17 mouse cellular contexts compared by ENCODE assay signal in genomic region chr3:141884190-141884589, GRCm38 (mm10).
DNase-seq lines count a peak whose midpoint lies in the region; TF ChIP-seq lines count a peak whose summit lies in the region.
"Had no signal": no experiment of that assay in that cellular context is flagged by ENCODE, and none has a peak within 500 bp of the region (broad histone marks: within the 10 kb centered on the region; RNA-seq: fewer than 3 reads in every experiment).

No protein-coding gene starts in this region.

- H3K79me2 ChIP-seq in CH12.LX (replicated peaks; ENCODE audit: control insufficient read depth, extremely low read depth, insufficient read depth, poor library complexity, severe bottlenecking): no peaks in the 10 kb centered on the region

- DNase-seq in CH12.LX (ENCODE audit: extremely low read depth) (no peak), ES-E14 (ENCODE audit: low read depth, low spot score) (no peak)
- no peak for DNase-seq in thymus, postnatal 36 days
- no peak for DNase-seq in left cerebral cortex, postnatal 10 days (ENCODE audit: extremely low spot score in 1 of 2, low spot score in 2 of 2)
- DNase-seq: adrenal gland, adult 2 months; adrenal gland, adult 8-10 months; adrenal gland, postnatal 10 days; adrenal gland, postnatal 14 days; adrenal gland, postnatal 25 days; adrenal gland, postnatal 36 days; B cell, adult 2 months; cerebellum, adult 11 months; cerebellum, adult 11-12 months; cerebellum, adult 18-20 months; cerebellum, adult 2 months; cerebellum, adult 8-10 months had no signal

- intact Hi-C loops in left cerebral cortex, postnatal 10 days (cut with DNase I): no loop called here

- no peak for TF ChIP-seq EP300 in CH12.LX (IDR thresholded peaks at IDR 0.05; ENCODE audit: low read length)

- H3K4me1 ChIP-seq in CH12.LX (ENCODE audit: control insufficient read depth in 1 of 2, insufficient read depth in 2 of 2): 0 out of 4 replicates have a peak, but pooled peaks cover 0 to 2% of the 10 kb centered on the region in 2 experiments
- H3K4me1 ChIP-seq in ES-E14 (ENCODE audit: control insufficient read depth in 2 of 2, insufficient read depth in 2 of 2, low read length in 2 of 2, poor library complexity in 1 of 2): no peaks in the 10 kb centered on the region

- H3K27me3 ChIP-seq in CH12.LX (replicated peaks): no peaks in the 10 kb centered on the region

- TF ChIP-seq POLR2A in CH12.LX (IDR thresholded peaks at IDR 0.05; ENCODE audit: low read depth, low read length): no peak

- no peak overlapping the region for H3K9ac ChIP-seq in CH12.LX (ENCODE audit: insufficient read depth, low read depth)
- H3K9ac ChIP-seq in ES-E14 (ENCODE audit: insufficient read depth, low read depth, low read length, poor library complexity, severe bottlenecking): no peak overlapping the region

- H3K27ac ChIP-seq in CH12.LX (ENCODE audit: insufficient read depth, low read depth) (no peak overlapping the region), ES-E14 (ENCODE audit: insufficient read depth, low read depth, low read length, poor library complexity, severe bottlenecking) (no peak overlapping the region)

- H3K36me3 ChIP-seq in CH12.LX (replicated peaks in 1 of 2; ENCODE audit: control insufficient read depth in 1 of 2, insufficient read depth in 1 of 2, low read length in 1 of 2) (no peaks in the 10 kb centered on the region), ES-E14 (ENCODE audit: control insufficient read depth, insufficient read depth, low read length, poor library complexity, severe bottlenecking) (no peaks in the 10 kb centered on the region)
- H3K36me3 ChIP-seq: G1E had no signal

- in situ Hi-C loops in CH12.LX (cut with MboI; ENCODE audit: low pct_ligation_motif_present, low pct_unique_long_range_greater_than_20kb, low sequenced_read_pairs): loop anchor here (10.0 kb wide), 1 partner anchor 591 kb away; no protein-coding TSS in a partner anchor
- in situ Hi-C loops in ES-E14 (cut with MboI; ENCODE audit: low sequenced_read_pairs in 2 of 2, unreplicated experiment in 2 of 2): no loop called here

- H3K4me3 ChIP-seq in CH12.LX (replicated peaks in 1 of 3; ENCODE audit: low read depth in 2 of 3, low read length in 2 of 3, poor library complexity in 1 of 3) (no peak overlapping the region), ES-E14 (ENCODE audit: insufficient read depth in 1 of 2, low read depth in 1 of 2, low read length in 2 of 2, poor library complexity in 1 of 2, severe bottlenecking in 1 of 2) (no peak overlapping the region)

- no peak for TF ChIP-seq CTCF in CH12.LX (conservative IDR thresholded peaks at IDR 0.05 in 1 of 2, IDR thresholded peaks at IDR 0.05 in 1 of 2; ENCODE audit: low read depth in 2 of 2, low read length in 2 of 2)

- TF ChIP-seq RAD21 in CH12.LX (IDR thresholded peaks at IDR 0.05; ENCODE audit: low read depth, low read length): no peak

- H3K4me2 ChIP-seq in CH12.LX (ENCODE audit: insufficient read depth, low read depth, poor library complexity, severe bottlenecking): no peak overlapping the region

- H3K9me3 ChIP-seq in CH12.LX (replicated peaks; ENCODE audit: low read length) (no peaks in the 10 kb centered on the region), ES-E14 (ENCODE audit: control insufficient read depth, insufficient read depth, low read depth, low read length) (no peaks in the 10 kb centered on the region)
- H3K9me3 ChIP-seq: G1E had no signal

- dilution Hi-C loops in CH12.LX (cut with MboI; ENCODE audit: extremely low pct_ligation_motif_present, extremely low pct_unique_long_range_greater_than_20kb, low sequenced_read_pairs): no loop called here

TF ChIP-seq in CH12.LX, 34 proteins besides CTCF, POLR2A, EP300 and RAD21:
- no peak for TF ChIP-seq JUN (IDR thresholded peaks at IDR 0.05; ENCODE audit: insufficient read depth, low read depth, low read length)
- no peak for TF ChIP-seq USF2 (conservative IDR thresholded peaks at IDR 0.05; ENCODE audit: low read depth, low read length)
- TF ChIP-seq MAFK (IDR thresholded peaks at IDR 0.05; ENCODE audit: insufficient replicate concordance, low read length): peak; percentile 85

TF ChIP-seq in ES-E14, 5 proteins besides CTCF, POLR2A, EP300 and RAD21:
- no peak for TF ChIP-seq ZNF384 (IDR thresholded peaks at IDR 0.05; ENCODE audit: low read depth, low read length)
- TF ChIP-seq CHD2 (IDR thresholded peaks at IDR 0.05; ENCODE audit: low read depth, low read length): no peak
- no peak for TF ChIP-seq ZC3H11A (IDR thresholded peaks at IDR 0.05; ENCODE audit: borderline replicate concordance, low read depth, low read length)
- peak; percentile 77 for TF ChIP-seq MAFK (IDR thresholded peaks at IDR 0.05; ENCODE audit: insufficient read depth, low read depth, low read length)
- TF ChIP-seq HCFC1 (IDR thresholded peaks at IDR 0.05; ENCODE audit: borderline replicate concordance, insufficient read depth, low read length): no peak
